Mouse (Mus musculus): ENCODE data around the gene Syn2.

DNA sequence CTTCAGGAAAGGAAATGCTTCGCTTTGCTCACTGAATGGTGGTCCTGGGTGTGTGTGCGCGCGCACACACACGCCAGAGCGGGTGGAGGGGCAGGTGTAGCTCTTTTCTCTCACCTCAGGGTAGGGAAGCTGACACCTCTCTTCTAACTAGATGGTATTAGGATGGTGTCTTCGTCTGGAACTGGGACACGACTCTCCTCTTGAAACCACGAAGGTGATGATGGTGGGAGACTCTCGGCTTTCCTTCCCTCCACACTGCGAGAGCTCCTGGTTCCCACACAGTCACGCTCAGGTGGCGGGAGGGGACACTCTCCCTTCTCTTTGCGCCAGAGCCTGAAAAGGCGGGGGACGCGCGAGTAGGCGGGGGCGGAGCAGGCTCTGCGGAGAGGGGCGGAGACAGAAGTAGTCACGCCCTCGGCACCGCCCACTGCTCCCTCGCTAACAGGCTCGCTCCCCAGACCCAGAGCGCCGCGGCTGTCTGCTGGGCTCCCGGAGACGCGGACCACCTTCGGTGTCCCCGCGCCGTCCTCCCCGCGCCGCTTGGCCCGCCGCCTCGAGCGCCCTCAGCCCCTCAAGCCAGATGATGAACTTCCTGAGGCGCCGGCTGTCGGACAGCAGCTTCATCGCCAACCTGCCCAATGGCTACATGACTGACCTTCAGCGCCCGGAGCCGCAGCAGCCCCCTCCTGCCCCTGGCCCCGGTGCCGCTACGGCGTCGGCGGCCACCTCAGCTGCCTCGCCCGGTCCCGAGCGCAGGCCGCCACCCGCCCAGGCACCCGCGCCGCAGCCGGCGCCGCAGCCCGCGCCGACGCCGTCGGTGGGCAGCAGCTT is at the start of gene Syn2:
- no peak for TF ChIP-seq POLR2A (IDR thresholded peaks at IDR 0.05; ENCODE audit: extremely low read depth, insufficient read depth, low read length)
- no peak for TF ChIP-seq CTCF (IDR thresholded peaks at IDR 0.05; ENCODE audit: low read depth, low read length)
